In the genomic region with DNA sequence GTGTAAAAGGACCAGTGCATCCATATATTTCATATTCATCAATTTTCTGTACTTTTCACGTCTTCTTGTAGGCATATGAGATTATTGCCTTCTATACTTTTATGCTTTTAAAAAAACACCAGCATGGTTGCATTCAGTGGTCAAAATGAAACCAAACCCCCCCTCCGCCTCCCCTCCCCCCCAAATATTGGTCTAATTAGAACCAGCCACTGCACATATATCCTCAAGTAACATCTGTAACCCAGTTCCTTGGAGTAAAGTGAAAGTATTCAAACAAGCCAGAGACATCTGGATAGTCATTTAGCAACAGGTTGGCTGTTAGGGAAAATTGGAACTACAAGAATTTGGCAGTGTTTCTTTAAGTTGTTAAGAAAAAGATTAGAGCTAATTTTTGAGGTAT, we compare ENCODE assay signal across 10 mouse cellular contexts. TPM values are rescaled to one million over a fixed set of nuclear protein-coding genes. Genes with fewer than 3 reads are reported as not detected.
A peak's percentile ranks its signal among the peaks of the same experiment; 100 is the strongest.
DNase-seq lines count a peak whose midpoint lies in the region; ATAC-seq and TF ChIP-seq lines count a peak whose summit lies in the region.
"Had no signal": no experiment of that assay in that cellular context is flagged by ENCODE, and none has a peak within 500 bp of the region (broad histone marks: within the 10 kb centered on the region; RNA-seq: fewer than 3 reads in every experiment).

No protein-coding gene starts in this region.

- H3K36me3 ChIP-seq in heart, embryonic 10.5 days: no peaks in the 10 kb centered on the region
- H3K36me3 ChIP-seq in C2C12 (ENCODE audit: control insufficient read depth, insufficient read depth): peaks cover under 1% of the 10 kb centered on the region
- H3K36me3 ChIP-seq in forebrain, embryonic 15.5 days: no peaks in the 10 kb centered on the region
- no peaks in the 10 kb centered on the region for H3K36me3 ChIP-seq in liver, embryonic 14.5 days (replicated peaks; ENCODE audit: control insufficient read depth, insufficient read depth, low read depth)

- no peak for ATAC-seq in forebrain, embryonic 15.5 days (replicated peaks)
- ATAC-seq in liver, embryonic 14.5 days (ENCODE audit: insufficient read depth): no peak
- ATAC-seq in inflammation-experienced regulatory T-cells, adult 6 months: no peak

- no peaks in the 10 kb centered on the region for H3K9me3 ChIP-seq in heart, embryonic 10.5 days
- H3K9me3 ChIP-seq in forebrain, embryonic 15.5 days: no peaks in the 10 kb centered on the region
- no peaks in the 10 kb centered on the region for H3K9me3 ChIP-seq in liver, embryonic 14.5 days (ENCODE audit: control insufficient read depth, low read length)

- H3K9ac ChIP-seq in forebrain, embryonic 15.5 days (replicated peaks): no peak overlapping the region
- peak overlapping the region; percentile 97 for H3K9ac ChIP-seq in liver, embryonic 14.5 days (replicated peaks)

- WGBS in heart, embryonic 10.5 days: 51% methylated on average over 2 of the region's 2 CpGs
- 50% methylated on average over 2 of the region's 2 CpGs for WGBS in forebrain, embryonic 15.5 days
- WGBS in liver, embryonic 14.5 days (ENCODE audit: insufficient replicate concordance): 45% methylated on average over 2 of the region's 2 CpGs

- TF ChIP-seq CTCF in C2C12 (IDR thresholded peaks at IDR 0.05; ENCODE audit: control insufficient read depth, insufficient read depth, insufficient read length): no peak
- TF ChIP-seq CTCF in liver, embryonic 14.5 days (IDR thresholded peaks at IDR 0.05; ENCODE audit: low read depth): no peak

- peaks cover 29% of the 10 kb centered on the region for H3K79me3 ChIP-seq in C2C12 (ENCODE audit: low read depth)

- H3K27ac ChIP-seq in heart, embryonic 10.5 days: no peak overlapping the region
- no peak overlapping the region for H3K27ac ChIP-seq in forebrain, embryonic 15.5 days (replicated peaks)
- H3K27ac ChIP-seq in liver, embryonic 14.5 days: peak overlapping the region; percentile 91

- H3K4me1 ChIP-seq in heart, embryonic 10.5 days: peaks cover 18% of the 10 kb centered on the region; the same call in 1 of the 2 replicates
- H3K4me1 ChIP-seq in forebrain, embryonic 15.5 days: peaks cover 26% of the 10 kb centered on the region
- H3K4me1 ChIP-seq in liver, embryonic 14.5 days (replicated peaks; ENCODE audit: control insufficient read depth in 2 of 2, insufficient read depth in 2 of 2, low read length in 1 of 2): peaks cover 6% of the 10 kb centered on the region in 2 experiments; a peak in 3 of 4 replicates

- H3ac ChIP-seq in C2C12 (ENCODE audit: control insufficient read depth, insufficient read length, low read depth): peak overlapping the region; percentile 94

- no peak for TF ChIP-seq EP300 in liver, embryonic 14.5 days (IDR thresholded peaks at IDR 0.05; ENCODE audit: low read depth)

- peak overlapping the region; percentile 90 for H3K4me2 ChIP-seq in forebrain, embryonic 15.5 days (replicated peaks)
- peak overlapping the region; percentile 76 for H3K4me2 ChIP-seq in liver, embryonic 14.5 days (ENCODE audit: low read depth)

- peaks cover 36% of the 10 kb centered on the region for H3K79me2 ChIP-seq in C2C12 (ENCODE audit: control insufficient read depth, insufficient read depth)

- peaks cover 25% of the 10 kb centered on the region for H3K27me3 ChIP-seq in heart, embryonic 10.5 days (ENCODE audit: insufficient read depth, poor library complexity, severe bottlenecking)
- H3K27me3 ChIP-seq in C2C12 (ENCODE audit: control insufficient read depth, insufficient read depth, insufficient read length): no peaks in the 10 kb centered on the region
- peaks cover 7% of the 10 kb centered on the region; the same call in 1 of the 2 replicates for H3K27me3 ChIP-seq in forebrain, embryonic 15.5 days
- peaks cover 9% of the 10 kb centered on the region for H3K27me3 ChIP-seq in liver, embryonic 14.5 days (ENCODE audit: control insufficient read depth, insufficient read depth, low read length)

- DNase-seq in heart, embryonic 10.5 days (ENCODE audit: low spot score): no peak
- DNase-seq in heart, postnatal 4 days: no peak
- DNase-seq in liver, embryonic 14.5 days (ENCODE audit: low read depth in 3 of 3, low spot score in 3 of 3): no peak
- no peak for DNase-seq in retina, embryonic 14.5 days (ENCODE audit: low spot score)
- no peak for DNase-seq in ovary, postnatal 10 days (ENCODE audit: low spot score)
- DNase-seq: cerebellum, adult 18-20 months; right cerebral cortex, postnatal 14 days had no signal

- H3K4me3 ChIP-seq in heart, embryonic 10.5 days: peak overlapping the region; percentile 80; the same call in 1 of the 2 replicates
- peak overlapping the region; percentile 79 for H3K4me3 ChIP-seq in C2C12 (ENCODE audit: insufficient read depth, poor library complexity, severe bottlenecking)
- H3K4me3 ChIP-seq in forebrain, embryonic 15.5 days: peak overlapping the region; percentile 66; the same call in 1 of the 2 replicates
- peak overlapping the region; percentile 82 to 94; a peak in 2 of 4 replicates for H3K4me3 ChIP-seq in liver, embryonic 14.5 days (ENCODE audit: insufficient read depth in 1 of 2, low read depth in 2 of 2, low read length in 2 of 2)

TF ChIP-seq in C2C12, 6 proteins besides CTCF, POLR2A, EP300 and RAD21:
- TF ChIP-seq CEBPB (IDR thresholded peaks at IDR 0.05; ENCODE audit: low read depth) (no peak), FOSL1 (IDR thresholded peaks at IDR 0.05; ENCODE audit: insufficient read depth, low read length, poor library complexity, severe bottlenecking) (no peak), MYOD1 (IDR thresholded peaks at IDR 0.05; ENCODE audit: control insufficient read depth, insufficient read length, low read depth) (no peak), MAX (IDR thresholded peaks at IDR 0.05) (no peak), USF1 (IDR thresholded peaks at IDR 0.05; ENCODE audit: low read depth) (no peak), MYOG (IDR thresholded peaks at IDR 0.05; ENCODE audit: control insufficient read depth, extremely low read depth, insufficient read length) (no peak)
TF ChIP-seq in C2C12: peak in this region for 0.

RNA-seq across cellular contexts. Expression of a gene that starts 0.5 kb away (rescaled TPM):
- polyA plus RNA-seq in heart, embryonic 10.5 days (2016; fragmentation: Nextera tagmentation; extraction: Ambion mirVana): 3.7 and 4.4 TPM in 2 replicates
- 10 to 100 TPM; 61.2 to 65.6 TPM for total RNA-seq in heart, postnatal 4 days (2021)
- 21.6 TPM for polyA plus RNA-seq in C2C12 (2012; fragmentation: generic; extraction: Trizol)
- 14.3 and 15.3 TPM in 2 replicates for polyA plus RNA-seq in forebrain, embryonic 15.5 days (2015; fragmentation: Nextera tagmentation; extraction: Ambion mirVana)
- 10.2 and 15.1 TPM in 2 replicates for polyA plus RNA-seq in liver, embryonic 14.5 days (2012; rRNA removed)
- polyA plus RNA-seq in liver, embryonic 14.5 days (2014; fragmentation: Nextera tagmentation; extraction: Ambion mirVana): 13.6 and 14.9 TPM in 2 replicates
- polyA plus RNA-seq in inflammation-experienced regulatory T-cells, adult 6 months (2017; shearing (Covaris generic)): 10 to 100 TPM; 20.4 to 34.9 (median 20.9) TPM

RNA-seq across cellular contexts. Expression of a gene that starts 8.9 kb away (rescaled TPM):
- polyA plus RNA-seq in heart, embryonic 10.5 days (2016; fragmentation: Nextera tagmentation; extraction: Ambion mirVana): 24.7 and 27.0 TPM in 2 replicates
- 10 to 100 TPM; 34.0 to 34.6 TPM for total RNA-seq in heart, postnatal 4 days (2021)
- 21.4 TPM for polyA plus RNA-seq in C2C12 (2012; fragmentation: generic; extraction: Trizol)
- polyA plus RNA-seq in forebrain, embryonic 15.5 days (2015; fragmentation: Nextera tagmentation; extraction: Ambion mirVana): 29.0 and 31.3 TPM in 2 replicates
- polyA plus RNA-seq in liver, embryonic 14.5 days (2012; rRNA removed): 4.1 and 7.3 TPM in 2 replicates
- 16.6 and 19.2 TPM in 2 replicates for polyA plus RNA-seq in liver, embryonic 14.5 days (2014; fragmentation: Nextera tagmentation; extraction: Ambion mirVana)
- 1 to 10 TPM; 3.1 to 5.0 (median 4.8) TPM for polyA plus RNA-seq in inflammation-experienced regulatory T-cells, adult 6 months (2017; shearing (Covaris generic))
